Mouse (Mus musculus) thymus, adult 2 months (tissue): ENCODE measurements at regions not wholly inside any gene's neighbourhood (a gene's known extent, or its start where the extent isn't known, plus 50 kb on each side); places are given as distances from the start of the nearest gene placed in this dataset.

Source experiments
- CTCF ChIP-seq: fragments of 200-500 bp; IDR thresholded peaks from 2 replicates; pipeline ENCODE4 v1.5.1; 2012; ENCODE audit warnings: mild to moderate bottlenecking, control low read depth, low read length, moderate library complexity, borderline replicate concordance; ENCODE audit not compliant: control insufficient read depth, poor library complexity, insufficient read depth; ENCODE audit errors: extremely low read depth
- POLR2A ChIP-seq: fragments of 200-500 bp; IDR thresholded peaks from 2 replicates; pipeline ENCODE4 v1.6.1; 2012; ENCODE audit warnings: mild to moderate bottlenecking, low read length, control low read depth, moderate library complexity; ENCODE audit not compliant: control insufficient read depth, poor library complexity, insufficient read depth; ENCODE audit errors: extremely low read depth

DNA sequence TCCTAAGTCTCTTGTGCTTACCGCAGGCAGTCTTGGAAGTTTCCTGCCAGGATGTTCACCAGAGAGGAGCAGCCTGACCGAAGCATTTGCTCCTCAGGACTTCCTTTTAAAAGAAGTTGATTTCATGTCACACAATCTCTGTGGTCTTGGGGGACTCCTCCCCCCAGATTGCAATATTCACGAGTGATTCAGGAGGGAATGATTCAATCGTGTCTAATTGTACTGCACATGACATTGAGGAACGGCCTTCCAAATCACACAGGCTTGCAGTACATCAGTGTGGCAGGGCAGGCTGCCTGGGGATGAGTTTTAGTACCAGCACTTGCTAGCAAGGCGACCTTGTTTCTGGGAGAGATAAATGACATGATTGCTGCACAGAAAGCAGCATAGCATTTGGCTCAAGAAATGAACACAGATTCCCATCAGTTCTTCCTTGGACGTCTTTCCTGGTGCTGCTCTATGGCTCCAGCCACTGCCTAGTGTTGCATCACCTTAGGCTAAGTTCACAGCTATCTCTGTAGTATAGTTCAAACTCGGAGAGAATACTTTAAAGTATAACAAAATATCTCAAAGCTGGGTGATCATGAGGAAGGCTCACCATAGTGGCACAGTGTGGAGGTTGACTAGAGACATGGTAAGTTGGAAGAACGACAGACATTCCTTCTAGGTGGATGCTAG, 673.0 kb downstream of the Zfp706 start:
- no peak for TF ChIP-seq CTCF
- no peak for TF ChIP-seq POLR2A
